Mouse (Mus musculus): ENCODE data around the gene Exosc9.

GRCm38 (mm10) chr3:36613202-36613907 lies 60.9 kb downstream of the Exosc9 start, which contains the start of gene Bbs7:
- TF ChIP-seq MYOD1 (IDR thresholded peaks at IDR 0.05; ENCODE audit: control insufficient read depth, insufficient read length, low read depth) (no peak), CTCF (IDR thresholded peaks at IDR 0.05; ENCODE audit: control insufficient read depth, insufficient read depth, insufficient read length) (no peak), USF1 (IDR thresholded peaks at IDR 0.05; ENCODE audit: low read depth) (peak; percentile 82), MYOG (IDR thresholded peaks at IDR 0.05; ENCODE audit: control insufficient read depth, extremely low read depth, insufficient read length) (no peak), CEBPB (IDR thresholded peaks at IDR 0.05; ENCODE audit: low read depth) (no peak), MAX (IDR thresholded peaks at IDR 0.05) (no peak)
